Mouse (Mus musculus) E14TG2a.4 (cell line): Measurements from ENCODE around the gene Phactr1.

Experiments used
- H3K27me3 ChIP-seq: 2 replicates; pipeline ENCODE4 v1.6.1; 2014; ENCODE audit warnings: low read length, control low read depth; ENCODE audit not compliant: insufficient read depth
- H3K36me3 ChIP-seq: 2 replicates; pipeline ENCODE4 v1.6.1; 2014; ENCODE audit warnings: low read length, control low read depth; ENCODE audit not compliant: insufficient read depth
- H3K4me1 ChIP-seq: replicated peaks from 2 replicates; pipeline ENCODE4 v1.6.1; 2014; ENCODE audit warnings: low read depth, low read length, control low read depth
- H3K4me3 ChIP-seq: replicated peaks from 2 replicates; pipeline ENCODE4 v1.5.1; 2014; ENCODE audit warnings: mild to moderate bottlenecking, low read length
- H3K9me3 ChIP-seq: 2 replicates; pipeline ENCODE4 v1.6.1; 2014; ENCODE audit warnings: low read length, control low read depth
- CTCF ChIP-seq: conservative IDR thresholded peaks from 2 replicates; pipeline ENCODE4 v1.5.1; 2014; ENCODE audit warnings: low read length
- NANOG ChIP-seq: IDR thresholded peaks from 2 replicates; pipeline ENCODE4 v1.6.1; 2014; ENCODE audit warnings: borderline replicate concordance, low read length, mixed read lengths
- POU5F1 ChIP-seq: IDR thresholded peaks from 2 replicates; pipeline ENCODE4 v1.6.1; 2014; ENCODE audit warnings: low read length, borderline replicate concordance

Gene Phactr1

DNA sequence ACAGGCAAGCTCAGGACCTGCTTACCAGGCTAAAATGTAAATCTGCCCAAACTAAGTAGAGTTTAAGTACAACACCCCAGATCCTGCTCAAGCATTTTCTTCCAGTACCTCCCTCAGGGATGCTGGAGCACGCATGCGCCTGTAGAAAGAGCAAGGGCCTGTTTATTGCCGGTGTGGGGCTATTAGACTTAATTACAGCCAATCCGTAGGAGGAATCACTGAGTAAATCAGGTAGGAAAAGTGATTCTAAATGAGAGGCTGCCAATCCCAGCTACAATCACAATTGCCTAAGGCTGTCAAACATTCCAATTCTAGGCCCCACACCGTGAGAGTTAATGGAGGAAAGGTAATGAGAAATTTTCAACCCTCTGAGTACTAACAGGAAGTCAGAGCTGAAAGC is 477.9 kb downstream of the Phactr1 start:
- Histone ChIP-seq H3K36me3 (peaks cover 10% of the 10 kb centered on the region), H3K27me3 (no peaks in the 10 kb centered on the region), H3K4me1 (peaks cover 24% of the 10 kb centered on the region), H3K4me3 (no peak overlapping the region), H3K9me3 (no peaks in the 10 kb centered on the region)
- no peak for TF ChIP-seq POU5F1
- TF ChIP-seq CTCF: no peak
- no peak for TF ChIP-seq NANOG

DNA sequence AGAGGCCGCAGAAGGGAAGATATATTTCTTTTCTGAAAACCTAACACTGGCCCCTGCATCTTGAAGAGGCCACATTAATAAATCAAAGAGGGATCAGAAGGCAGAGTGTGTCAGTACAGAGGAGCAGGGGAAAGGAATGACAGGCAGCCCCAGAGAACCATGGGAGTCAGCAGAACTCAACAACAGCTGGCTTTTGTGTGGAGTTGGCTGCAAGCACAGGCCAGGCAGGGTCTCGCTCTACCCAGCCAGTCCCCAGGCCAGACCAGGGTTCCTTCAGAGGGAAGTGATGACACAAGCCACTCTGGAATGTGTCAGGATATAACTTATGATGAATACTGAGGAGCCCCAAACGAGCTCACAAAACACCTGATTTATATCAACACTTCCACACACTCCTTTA is 479.0 kb downstream of the Phactr1 start:
- no peaks in the 10 kb centered on the region for H3K9me3 ChIP-seq
- no peak overlapping the region for H3K4me3 ChIP-seq
- H3K27me3 ChIP-seq: no peaks in the 10 kb centered on the region
- TF ChIP-seq CTCF: no peak
- no peak for TF ChIP-seq NANOG
- no peak for TF ChIP-seq POU5F1
- H3K4me1 ChIP-seq: peaks cover 24% of the 10 kb centered on the region
- peaks cover 13% of the 10 kb centered on the region for H3K36me3 ChIP-seq

- H3K4me3 ChIP-seq: no peak overlapping the region
- H3K9me3 ChIP-seq: no peaks in the 10 kb centered on the region
- TF ChIP-seq CTCF (no peak), NANOG (no peak), POU5F1 (no peak)
- H3K4me1 ChIP-seq: peaks cover 12% of the 10 kb centered on the region
- H3K27me3 ChIP-seq: no peaks in the 10 kb centered on the region
- H3K36me3 ChIP-seq: peaks cover 11% of the 10 kb centered on the region
Measured at GRCm38 (mm10) chr13:43167721-43168120, 487.3 kb downstream of the Phactr1 start.

- peaks cover 19% of the 10 kb centered on the region for H3K4me1 ChIP-seq
- H3K36me3 ChIP-seq: no peaks in the 10 kb centered on the region
- no peaks in the 10 kb centered on the region for H3K9me3 ChIP-seq
- TF ChIP-seq NANOG (no peak), POU5F1 (peak; percentile 8; the same call in 1 of the 2 replicates)
- peak within 1 kb of the TSS; percentile 91 for H3K4me3 ChIP-seq
- no peaks in the 10 kb centered on the region for H3K27me3 ChIP-seq
Measured at GRCm38 (mm10) chr13:43171020-43171710, 490.7 kb downstream of the Phactr1 start, which contains the start of gene Tbc1d7. TSS of gene Tbc1d7 (minus strand) at chr13:43171501.

GRCm38 (mm10) chr13:43172036-43172713 is 491.8 kb downstream of the Phactr1 start:
- Histone ChIP-seq H3K36me3 (no peaks in the 10 kb centered on the region), H3K4me3 (peak overlapping the region; percentile 91), H3K4me1 (peaks cover 19% of the 10 kb centered on the region), H3K27me3 (no peaks in the 10 kb centered on the region), H3K9me3 (0 out of 2 replicates have a peak, but pooled peaks cover 4% of the 10 kb centered on the region)
- TF ChIP-seq CTCF: peak; percentile 18; the same call in 1 of the 2 replicates
- TF ChIP-seq NANOG: no peak
- no peak for TF ChIP-seq POU5F1

- Histone ChIP-seq H3K9me3 (0 out of 2 replicates have a peak, but pooled peaks cover 4% of the 10 kb centered on the region), H3K4me1 (peaks cover 19% of the 10 kb centered on the region), H3K27me3 (no peaks in the 10 kb centered on the region), H3K4me3 (no peak overlapping the region), H3K36me3 (no peaks in the 10 kb centered on the region)
- peak; percentile 80 for TF ChIP-seq CTCF
- no peak for TF ChIP-seq POU5F1
- no peak for TF ChIP-seq NANOG
Measured at GRCm38 (mm10) chr13:43173262-43173661, 492.8 kb downstream of the Phactr1 start.

DNA sequence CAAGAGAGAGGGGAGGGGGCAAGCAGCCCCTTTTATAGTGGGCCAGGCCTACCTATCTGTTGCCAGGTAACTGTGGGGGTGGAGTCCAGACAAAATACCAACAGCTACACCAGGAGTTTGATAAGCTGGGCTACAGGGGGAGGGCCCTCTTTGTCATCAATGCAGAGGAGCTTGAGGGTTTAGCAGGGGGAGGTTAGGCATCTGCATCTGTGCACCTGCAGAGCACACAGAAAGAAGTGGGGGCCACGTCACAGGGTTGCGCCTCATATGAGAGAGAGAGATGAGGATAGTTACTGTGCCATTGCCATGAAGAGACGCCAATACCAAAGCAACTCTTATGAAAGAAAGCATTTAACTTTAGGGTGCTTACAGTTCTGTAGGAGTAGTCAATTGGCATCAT is 496.3 kb downstream of the Phactr1 start:
- no peak for TF ChIP-seq CTCF
- TF ChIP-seq POU5F1: no peak
- no peak for TF ChIP-seq NANOG
- Histone ChIP-seq H3K36me3 (no peaks in the 10 kb centered on the region), H3K4me3 (no peak overlapping the region), H3K4me1 (peaks cover 39% of the 10 kb centered on the region), H3K27me3 (no peaks in the 10 kb centered on the region; the same call in 1 of the 2 replicates), H3K9me3 (0 out of 2 replicates have a peak, but pooled peaks cover 4% of the 10 kb centered on the region)

- Histone ChIP-seq H3K4me1 (peaks cover 39% of the 10 kb centered on the region), H3K9me3 (0 out of 2 replicates have a peak, but pooled peaks cover 4% of the 10 kb centered on the region), H3K4me3 (no peak overlapping the region), H3K36me3 (no peaks in the 10 kb centered on the region), H3K27me3 (no peaks in the 10 kb centered on the region; the same call in 1 of the 2 replicates)
- TF ChIP-seq POU5F1 (no peak), CTCF (no peak), NANOG (no peak)
Measured at GRCm38 (mm10) chr13:43177317-43177716, 496.9 kb downstream of the Phactr1 start.
